Mouse (Mus musculus): Measurements from ENCODE around the gene Ralgapa2. TPM values are rescaled to one million over a fixed set of nuclear protein-coding genes. Genes with fewer than 3 reads are reported as not detected.
A peak's percentile ranks its signal among the peaks of the same experiment; 100 is the strongest.

The Ralgapa2 gene
- total and polyA plus RNA-seq, 3 experiments, result 9.2 to 9.6 TPM; not detected in 1

GRCm38 (mm10) chr2:146533118-146533949, 21.2 kb upstream of the Ralgapa2 start:
- TF ChIP-seq ZKSCAN1 (IDR thresholded peaks at IDR 0.05; ENCODE audit: low read depth, low read length) (no peak), MAFK (IDR thresholded peaks at IDR 0.05; ENCODE audit: borderline replicate concordance, low read depth, low read length) (no peak), TBP (IDR thresholded peaks at IDR 0.05; ENCODE audit: low read depth, low read length) (0 out of 2 replicates have a peak, but pooled peaks have one; percentile 23), HCFC1 (IDR thresholded peaks at IDR 0.05; ENCODE audit: low read depth, low read length) (no peak), EP300 (IDR thresholded peaks at IDR 0.05; ENCODE audit: low read depth in 1 of 2, low read length in 2 of 2) (peak; percentile 79 to 91), SIN3A (IDR thresholded peaks at IDR 0.05; ENCODE audit: low read length) (peak; percentile 34; the same call in 1 of the 2 replicates), GABPA (IDR thresholded peaks at IDR 0.05; ENCODE audit: low read depth, low read length) (no peak), RCOR1 (IDR thresholded peaks at IDR 0.05; ENCODE audit: low read depth, low read length) (peak; percentile 89), MAX (IDR thresholded peaks at IDR 0.05; ENCODE audit: low read length) (0 out of 2 replicates have a peak, but pooled peaks have one; percentile 8), ELF1 (IDR thresholded peaks at IDR 0.05; ENCODE audit: low read depth, low read length) (no peak), POLR2A (IDR thresholded peaks at IDR 0.05; ENCODE audit: control insufficient read depth in 1 of 2, insufficient read depth in 1 of 2, low read depth in 1 of 2, low read length in 2 of 2, poor library complexity in 1 of 2) (no peak), CHD1 (IDR thresholded peaks at IDR 0.05; ENCODE audit: low read depth, low read length) (no peak), MYB (IDR thresholded peaks at IDR 0.05; ENCODE audit: low read depth, low read length) (peak; percentile 28; the same call in 1 of the 2 replicates), NELFE (IDR thresholded peaks at IDR 0.05; ENCODE audit: low read depth, low read length) (no peak), GATA1 (IDR thresholded peaks at IDR 0.05; ENCODE audit: low read depth, low read length) (peak; percentile 86), TAL1 (IDR thresholded peaks at IDR 0.05; ENCODE audit: low read length) (peak; percentile 81), KAT2A (conservative IDR thresholded peaks at IDR 0.05; ENCODE audit: low read depth, low read length) (no peak), TCF12 (IDR thresholded peaks at IDR 0.05; ENCODE audit: low read depth, low read length) (peak; percentile 85), ETS1 (IDR thresholded peaks at IDR 0.05; ENCODE audit: low read depth, low read length) (peak; percentile 58; the same call in 1 of the 2 replicates), MEF2A (IDR thresholded peaks at IDR 0.05; ENCODE audit: extremely low read depth, insufficient replicate concordance, low read depth, low read length, poor library complexity, severe bottlenecking) (no peak)
- H3K36me3 ChIP-seq (ENCODE audit: control insufficient read depth in 1 of 2, insufficient read depth in 2 of 2, low read length in 2 of 2), result peaks cover 0 to 41% of the 10 kb centered on the region in 2 experiments; a peak in 2 of 4 replicates
- peak overlapping the region; percentile 11; the same call in 1 of the 2 replicates for H3K9ac ChIP-seq (ENCODE audit: control insufficient read depth, low read depth, low read length, poor library complexity, severe bottlenecking)
- peak; percentile 89 for DNase-seq (ENCODE audit: low read depth, low spot score)
- H3K27ac ChIP-seq (ENCODE audit: control insufficient read depth, low read depth, low read length), result peak overlapping the region; percentile 74
- H3K79me2 ChIP-seq (ENCODE audit: control insufficient read depth, insufficient read depth, low read length, poor library complexity), result no peaks in the 10 kb centered on the region
- H3K4me1 ChIP-seq (ENCODE audit: control insufficient read depth in 1 of 2, insufficient read depth in 2 of 2, low read length in 2 of 2), result peaks cover 20 to 48% of the 10 kb centered on the region in 2 experiments
- no peaks in the 10 kb centered on the region for H3K9me3 ChIP-seq (replicated peaks; ENCODE audit: insufficient read depth, low read length)
- H3K27me3 ChIP-seq (ENCODE audit: control insufficient read depth in 1 of 2, insufficient read depth in 2 of 2, low read length in 2 of 2), result no peaks in the 10 kb centered on the region
- peak overlapping the region in 1 of 2 experiments; percentile 12; a peak in 3 of 4 replicates for H3K4me3 ChIP-seq (ENCODE audit: control insufficient read depth in 1 of 2, insufficient read depth in 1 of 2, low read depth in 2 of 2, low read length in 2 of 2)
